Mouse (Mus musculus): ENCODE results near the gene Dyrk2. TPM values are rescaled to one million over a fixed set of nuclear protein-coding genes. Genes with fewer than 3 reads are reported as not detected.
A peak's percentile ranks its signal among the peaks of the same experiment; 100 is the strongest.

Gene Dyrk2
- polyA plus RNA-seq, 2 experiments from 2014 or later, result 9.5 to 14.2 TPM

DNA sequence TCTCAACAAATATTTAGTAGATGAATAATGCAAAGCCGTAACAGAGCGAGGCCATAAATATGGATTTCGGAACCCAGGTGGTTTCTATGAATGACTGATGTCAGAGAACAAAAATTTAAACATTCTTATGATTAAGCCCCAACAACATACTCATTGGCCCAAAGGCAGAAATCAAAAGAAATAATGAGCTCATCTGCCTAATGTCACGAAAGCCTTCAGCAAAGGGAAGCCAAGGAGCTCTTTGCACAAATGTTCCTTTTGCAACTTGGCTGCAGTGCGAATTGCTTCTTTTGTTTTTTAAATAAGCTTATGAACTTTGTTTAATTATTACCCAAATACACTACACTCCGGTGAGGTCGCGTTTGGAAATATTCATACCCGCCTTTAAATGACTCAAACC lies 29.4 kb downstream of the Dyrk2 start:
- no peak for ATAC-seq

GRCm38 (mm10) chr10:118839343-118840141 lies 30.5 kb downstream of the Dyrk2 start:
- ATAC-seq, result no peak

DNA sequence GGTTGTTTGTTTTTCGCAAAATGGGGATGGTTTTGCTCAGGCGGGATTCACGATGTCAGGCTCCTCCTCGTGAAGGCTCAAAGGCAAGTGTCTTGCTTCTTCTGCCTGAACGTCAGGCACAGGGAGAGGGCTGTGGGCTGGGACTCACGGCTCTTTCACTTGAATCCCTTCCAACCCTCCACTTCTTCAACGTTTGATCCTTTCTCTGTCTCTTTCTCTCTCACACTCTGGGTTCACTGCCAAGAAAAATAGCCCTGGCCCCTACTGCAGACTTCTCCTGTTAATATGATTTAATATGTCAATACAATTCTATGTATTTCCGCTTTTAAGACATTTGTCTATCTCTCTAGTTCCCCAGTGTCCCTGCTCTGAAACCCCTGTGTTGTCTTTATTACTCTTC lies 32.4 kb downstream of the Dyrk2 start:
- ATAC-seq, result no peak

GRCm38 (mm10) chr10:118831190-118831589 lies 38.8 kb downstream of the Dyrk2 start:
- ATAC-seq, result no peak

GRCm38 (mm10) chr10:118829641-118830040 lies 40.4 kb downstream of the Dyrk2 start:
- ATAC-seq, result peak; percentile 57

DNA sequence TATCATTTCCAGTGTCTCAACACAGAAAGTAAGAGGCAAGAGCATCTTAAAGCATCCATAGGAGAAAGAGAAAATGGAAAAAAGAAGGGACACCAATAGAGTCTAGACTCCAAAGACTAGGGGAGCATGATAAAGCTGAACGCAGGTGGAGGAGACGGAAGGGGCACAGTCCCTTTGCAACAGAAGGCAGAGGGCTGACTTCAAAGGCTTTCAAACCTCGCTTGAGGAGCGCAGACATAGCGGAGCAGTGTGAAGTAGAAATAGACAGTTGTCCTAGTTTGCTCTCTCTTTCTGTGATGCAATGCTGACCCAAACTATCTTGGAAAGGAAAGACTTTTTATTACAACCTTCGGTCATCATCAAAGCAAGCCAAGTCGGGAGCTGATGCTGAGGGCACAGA lies 42.9 kb downstream of the Dyrk2 start:
- ATAC-seq, result no peak

GRCm38 (mm10) chr10:118824830-118825229 lies 45.2 kb downstream of the Dyrk2 start:
- ATAC-seq, result no peak

DNA sequence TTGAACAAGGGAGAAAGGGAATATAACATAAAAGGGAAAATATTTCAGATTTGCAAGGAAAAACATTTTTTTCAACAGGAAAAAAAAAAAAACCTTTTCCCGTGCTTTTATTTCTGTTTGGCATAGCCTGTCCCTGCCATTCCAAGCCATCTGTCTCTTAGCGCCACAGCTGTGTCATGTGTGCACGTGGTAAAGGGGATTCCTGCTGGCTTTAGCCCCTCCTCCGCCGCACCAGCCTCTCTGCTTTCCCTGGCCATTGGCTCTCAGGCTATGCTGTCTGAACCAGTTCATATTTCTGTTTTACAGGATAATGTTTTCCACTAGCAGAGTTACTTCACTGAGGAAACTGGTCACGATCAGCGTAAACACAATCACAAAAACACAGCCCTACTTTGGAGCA lies 49.1 kb downstream of the Dyrk2 start:
- no peak for ATAC-seq

- no peak for ATAC-seq
These were observed 50.2 kb downstream of the Dyrk2 start for GRCm38 (mm10) chr10:118819846-118820245.

GRCm38 (mm10) chr10:118817089-118817488 lies 52.9 kb downstream of the Dyrk2 start:
- no peak for ATAC-seq

GRCm38 (mm10) chr10:118811945-118812344 lies 58.1 kb downstream of the Dyrk2 start:
- no peak for ATAC-seq

- ATAC-seq, result peak; percentile 69
These were observed 58.9 kb downstream of the Dyrk2 start for GRCm38 (mm10) chr10:118810908-118811711.

Data from CD4-positive, CD25-positive, alpha-beta regulatory T cell, adult 4 months (primary cell).